Mouse (Mus musculus): ENCODE results near the gene Ypel2. TPM values are rescaled to one million over a fixed set of nuclear protein-coding genes. Genes with fewer than 3 reads are reported as not detected.

Ypel2 gene
- total RNA-seq, 2 experiments from 2014 or later = 23.3 to 23.6 TPM

DNA sequence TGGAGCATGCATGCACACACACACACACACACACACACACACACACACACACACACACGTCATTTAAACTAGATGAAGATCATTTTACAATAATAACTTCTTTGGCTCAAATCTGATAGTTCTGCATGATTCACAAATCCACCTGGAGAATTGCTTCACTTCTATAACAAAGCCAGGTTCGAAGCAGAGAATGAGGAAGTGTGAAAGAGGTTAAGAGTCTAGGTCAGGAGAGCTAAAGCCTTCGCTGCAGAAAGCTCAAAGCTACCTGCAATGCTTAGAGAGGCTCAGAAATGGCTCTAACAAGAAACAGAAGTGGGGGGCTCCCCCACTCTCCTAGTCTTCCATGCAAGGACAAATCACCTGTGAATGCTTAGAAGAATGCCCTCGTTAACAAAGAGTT lies 24.6 kb upstream of the Ypel2 start:
- TF ChIP-seq CTCF (conservative IDR thresholded peaks at IDR 0.05) = no peak
- DNase-seq (ENCODE audit: low spot score in 2 of 2) = no peak

DNA sequence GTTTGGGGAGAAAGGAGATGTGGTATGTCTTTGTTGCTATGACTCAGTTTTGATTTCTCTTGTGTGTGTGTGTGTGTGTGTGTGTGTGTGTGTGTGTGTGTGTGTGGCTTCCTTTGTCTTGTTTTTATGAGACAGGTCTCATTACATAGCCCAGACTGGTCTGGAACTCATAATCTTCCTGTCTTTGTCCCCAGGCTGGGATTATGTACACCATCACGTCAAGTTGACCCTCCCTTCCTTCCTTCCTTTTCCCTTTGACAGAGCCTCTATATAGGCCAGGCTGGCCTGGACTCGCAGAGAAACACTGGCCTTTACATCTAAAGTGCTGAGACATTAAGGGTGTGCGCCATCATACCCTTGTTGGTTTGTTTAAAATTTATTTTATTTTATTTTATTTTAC lies 22.2 kb upstream of the Ypel2 start:
- no peak for TF ChIP-seq CTCF (conservative IDR thresholded peaks at IDR 0.05)
- no peak overlapping the region for H3K27ac ChIP-seq
- DNase-seq (ENCODE audit: low spot score in 2 of 2) = no peak

More for the DNA sequence above, 24.6 kb upstream of the Ypel2 start:
- H3K4me3 ChIP-seq = no peak overlapping the region
- H3K27ac ChIP-seq = no peak overlapping the region

DNA sequence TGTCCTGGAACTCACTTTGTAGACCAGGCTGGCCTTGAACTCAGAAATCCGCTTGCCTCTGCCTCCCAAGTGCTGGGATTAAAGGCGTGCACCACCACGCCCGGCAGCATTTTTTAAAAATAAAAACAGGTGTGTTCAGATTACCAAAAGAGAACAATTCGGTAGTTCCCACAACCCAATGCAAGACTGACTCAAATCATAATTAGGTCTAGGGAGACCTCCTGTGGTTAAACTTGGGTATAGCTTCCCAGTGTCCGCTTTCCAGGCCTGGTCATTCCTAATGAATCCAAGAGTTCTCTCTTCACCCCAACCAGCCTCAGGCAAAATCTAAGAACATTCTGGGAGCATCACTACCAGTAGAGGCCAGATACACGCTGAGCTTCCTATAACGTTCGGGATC lies 17.0 kb upstream of the Ypel2 start:
- DNase-seq (ENCODE audit: low spot score in 2 of 2) = peak; percentile 47 to 76
- no peak overlapping the region for H3K27ac ChIP-seq
- no peak overlapping the region for H3K4me3 ChIP-seq
- peak; percentile 91 for TF ChIP-seq CTCF (conservative IDR thresholded peaks at IDR 0.05)

More for the DNA sequence above, 22.2 kb upstream of the Ypel2 start:
- no peak overlapping the region for H3K4me3 ChIP-seq

GRCm38 (mm10) chr11:87007371-87007770 lies 13.9 kb upstream of the Ypel2 start:
- DNase-seq (ENCODE audit: low spot score in 2 of 2) = no peak
- Histone ChIP-seq H3K27ac (peak overlapping the region; percentile 39; the same call in 1 of the 2 replicates), H3K4me3 (no peak overlapping the region)
- no peak for TF ChIP-seq CTCF (conservative IDR thresholded peaks at IDR 0.05)

DNA sequence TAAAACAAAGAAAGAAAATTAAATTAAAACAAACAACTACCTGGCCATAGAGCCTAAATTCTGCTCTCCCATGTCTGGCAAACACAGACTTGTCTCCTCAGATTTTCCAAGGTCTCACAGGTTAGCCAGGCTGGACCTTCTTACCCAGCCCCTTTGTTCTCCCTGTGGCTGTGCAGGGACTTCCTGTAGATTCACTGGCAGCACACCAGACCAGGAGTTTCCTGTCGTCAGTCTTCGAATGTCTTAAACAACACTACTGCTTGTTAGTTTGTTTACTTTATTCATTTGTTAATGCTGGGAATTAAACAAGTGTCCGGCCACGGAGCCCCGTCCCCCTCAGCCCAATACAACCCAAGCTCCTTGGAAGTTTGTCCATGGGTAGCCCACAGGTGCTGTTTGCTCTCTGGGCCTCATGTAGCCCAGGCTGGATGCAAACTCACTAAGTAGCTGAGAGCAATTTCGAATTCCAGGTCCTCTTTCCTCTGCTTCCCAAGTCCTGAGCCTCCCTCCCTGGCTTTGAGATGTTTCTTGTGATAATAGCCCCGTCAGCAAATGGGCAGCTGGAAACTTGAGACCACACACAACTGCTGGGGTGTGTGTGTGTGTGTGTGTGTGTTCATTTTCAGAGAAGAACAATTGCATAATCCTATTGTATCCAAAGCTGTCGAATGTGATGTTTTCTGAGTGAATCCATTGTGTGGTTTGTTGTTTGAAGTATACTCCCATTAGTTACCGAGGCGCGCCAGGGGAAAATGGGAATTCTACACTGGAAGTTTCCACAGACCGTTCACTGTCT lies 11.7 kb upstream of the Ypel2 start:
- DNase-seq (ENCODE audit: low spot score in 2 of 2) = no peak
- peak overlapping the region; percentile 36; the same call in 1 of the 2 replicates for H3K27ac ChIP-seq
- TF ChIP-seq CTCF (conservative IDR thresholded peaks at IDR 0.05) = no peak
- H3K4me3 ChIP-seq = no peak overlapping the region

GRCm38 (mm10) chr11:87002078-87002829 lies 8.7 kb upstream of the Ypel2 start:
- H3K27ac ChIP-seq = peak overlapping the region; percentile 79
- no peak for TF ChIP-seq CTCF (conservative IDR thresholded peaks at IDR 0.05)
- no peak overlapping the region for H3K4me3 ChIP-seq
- peak in 1 of 2 experiments; percentile 53 for DNase-seq (ENCODE audit: low spot score in 2 of 2)

GRCm38 (mm10) chr11:87001217-87001616 lies 7.7 kb upstream of the Ypel2 start:
- Histone ChIP-seq H3K27ac (no peak overlapping the region; the same call in 1 of the 2 replicates), H3K4me3 (no peak overlapping the region)
- DNase-seq (ENCODE audit: low spot score in 2 of 2) = no peak
- no peak for TF ChIP-seq CTCF (conservative IDR thresholded peaks at IDR 0.05)

- no peak for TF ChIP-seq CTCF (conservative IDR thresholded peaks at IDR 0.05)
- H3K27ac ChIP-seq = peak overlapping the region; percentile 97
- no peak overlapping the region for H3K4me3 ChIP-seq
- DNase-seq (ENCODE audit: low spot score in 2 of 2) = no peak
These were observed 2.8 kb upstream of the Ypel2 start for GRCm38 (mm10) chr11:86996266-86996665.

- Histone ChIP-seq H3K27ac (peak overlapping the region; percentile 97), H3K4me3 (no peak overlapping the region)
- peak; percentile 72 to 75 for DNase-seq (ENCODE audit: low spot score in 2 of 2)
- TF ChIP-seq CTCF (conservative IDR thresholded peaks at IDR 0.05) = peak; percentile 90
These were observed 2.2 kb upstream of the Ypel2 start for GRCm38 (mm10) chr11:86995625-86996221.

GRCm38 (mm10) chr11:86994791-86995624 lies 1.5 kb upstream of the Ypel2 start:
- no peak overlapping the region; the same call in 1 of the 2 replicates for H3K4me3 ChIP-seq
- no peak for DNase-seq (ENCODE audit: low spot score in 2 of 2)
- no peak for TF ChIP-seq CTCF (conservative IDR thresholded peaks at IDR 0.05)
- H3K27ac ChIP-seq = peak overlapping the region; percentile 97

GRCm38 (mm10) chr11:86994330-86994729 lies 823 bp upstream of the Ypel2 start:
- H3K27ac ChIP-seq = peak overlapping the region; percentile 97
- DNase-seq (ENCODE audit: low spot score in 2 of 2) = no peak
- TF ChIP-seq CTCF (conservative IDR thresholded peaks at IDR 0.05) = no peak
- peak overlapping the region; percentile 100 for H3K4me3 ChIP-seq

- no peak for DNase-seq (ENCODE audit: low spot score in 2 of 2)
- Histone ChIP-seq H3K27ac (peak overlapping the region; percentile 97), H3K4me3 (peak overlapping the region; percentile 100)
- no peak for TF ChIP-seq CTCF (conservative IDR thresholded peaks at IDR 0.05)
These were observed 982 bp downstream of the Ypel2 start for GRCm38 (mm10) chr11:86992461-86992988.
